Mouse (Mus musculus): Measurements from ENCODE around the gene Ticam1. TPM values are rescaled to one million over a fixed set of nuclear protein-coding genes. Genes with fewer than 3 reads are reported as not detected.

Gene Ticam1
- polyA plus RNA-seq, 1 experiment from 2014 or later = 2.6 TPM

DNA sequence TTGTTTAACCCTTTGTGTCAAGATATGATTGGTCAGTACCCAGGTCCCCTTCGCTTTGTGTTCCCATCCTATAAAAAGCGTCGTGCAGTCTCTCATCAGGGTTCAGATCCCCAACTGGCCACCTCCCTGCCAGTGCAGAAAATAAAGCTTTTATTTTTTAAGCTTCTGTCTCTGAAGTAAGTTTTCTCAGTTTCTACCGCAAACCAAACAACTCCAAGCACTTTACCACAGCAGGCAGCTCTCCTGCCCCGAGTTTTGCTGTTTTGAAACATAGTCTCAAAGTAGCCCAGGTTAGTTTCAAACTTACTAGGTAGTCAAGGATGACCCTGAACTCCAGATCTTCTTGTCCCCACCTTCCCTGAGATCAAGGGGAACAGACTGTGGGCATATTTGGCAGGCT, 1.8 kb upstream of the Ticam1 start:
- WGBS (ENCODE audit: insufficient replicate concordance) = 88% methylated on average over 5 of the region's 5 CpGs
- H3K4me2 ChIP-seq (ENCODE audit: low read depth, low read length) = no peak overlapping the region
- peaks cover 31% of the 10 kb centered on the region for H3K4me1 ChIP-seq (ENCODE audit: insufficient read depth)
- no peak overlapping the region for H3K4me3 ChIP-seq (ENCODE audit: low read depth, low read length)
- peak overlapping the region; percentile 96 for H3K27ac ChIP-seq (ENCODE audit: low read depth)
- ATAC-seq (no peak), DNase-seq (no peak)
- TF ChIP-seq CTCF (IDR thresholded peaks at IDR 0.05; ENCODE audit: low read depth) (no peak), EP300 (IDR thresholded peaks at IDR 0.05; ENCODE audit: low read depth) (no peak)
- H3K9ac ChIP-seq (replicated peaks) = no peak overlapping the region; the same call in 1 of the 2 replicates
- H3K9me3 ChIP-seq (ENCODE audit: low read length) = no peaks in the 10 kb centered on the region
- peaks cover 41% of the 10 kb centered on the region for H3K36me3 ChIP-seq (replicated peaks; ENCODE audit: insufficient read depth, low read length)
- no peaks in the 10 kb centered on the region for H3K27me3 ChIP-seq (ENCODE audit: insufficient read depth, low read length)

DNA sequence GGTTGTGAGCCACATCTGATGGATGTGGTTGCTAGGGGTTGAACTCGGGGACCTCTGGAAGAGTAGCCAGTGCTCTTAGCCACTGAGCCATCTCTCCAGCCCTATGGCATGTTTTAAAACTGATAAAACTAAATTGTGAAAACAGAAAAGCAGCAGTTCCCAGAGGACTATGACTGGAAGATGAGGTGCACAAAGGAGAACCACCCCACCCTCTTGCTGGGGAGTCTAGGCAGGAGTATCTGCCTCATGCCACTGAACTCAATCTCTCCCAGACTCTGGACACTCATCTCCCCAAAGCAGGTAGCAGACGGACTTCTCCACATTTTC, 944 bp upstream of the Ticam1 start:
- ATAC-seq = no peak
- DNase-seq = no peak
- no peak overlapping the region for H3K4me3 ChIP-seq (ENCODE audit: low read depth, low read length)
- 30% methylated on average over 2 of the region's 2 CpGs for WGBS (ENCODE audit: insufficient replicate concordance)
- TF ChIP-seq EP300 (IDR thresholded peaks at IDR 0.05; ENCODE audit: low read depth) (no peak), CTCF (IDR thresholded peaks at IDR 0.05; ENCODE audit: low read depth) (no peak)
- peaks cover 33% of the 10 kb centered on the region for H3K36me3 ChIP-seq (replicated peaks; ENCODE audit: insufficient read depth, low read length)
- H3K4me2 ChIP-seq (ENCODE audit: low read depth, low read length) = peak overlapping the region; percentile 88
- H3K4me1 ChIP-seq (ENCODE audit: insufficient read depth) = peaks cover 37% of the 10 kb centered on the region
- no peaks in the 10 kb centered on the region for H3K27me3 ChIP-seq (ENCODE audit: insufficient read depth, low read length)
- H3K27ac ChIP-seq (ENCODE audit: low read depth) = peak overlapping the region; percentile 96
- H3K9me3 ChIP-seq (ENCODE audit: low read length) = no peaks in the 10 kb centered on the region
- H3K9ac ChIP-seq (replicated peaks) = peak overlapping the region; percentile 81

DNA sequence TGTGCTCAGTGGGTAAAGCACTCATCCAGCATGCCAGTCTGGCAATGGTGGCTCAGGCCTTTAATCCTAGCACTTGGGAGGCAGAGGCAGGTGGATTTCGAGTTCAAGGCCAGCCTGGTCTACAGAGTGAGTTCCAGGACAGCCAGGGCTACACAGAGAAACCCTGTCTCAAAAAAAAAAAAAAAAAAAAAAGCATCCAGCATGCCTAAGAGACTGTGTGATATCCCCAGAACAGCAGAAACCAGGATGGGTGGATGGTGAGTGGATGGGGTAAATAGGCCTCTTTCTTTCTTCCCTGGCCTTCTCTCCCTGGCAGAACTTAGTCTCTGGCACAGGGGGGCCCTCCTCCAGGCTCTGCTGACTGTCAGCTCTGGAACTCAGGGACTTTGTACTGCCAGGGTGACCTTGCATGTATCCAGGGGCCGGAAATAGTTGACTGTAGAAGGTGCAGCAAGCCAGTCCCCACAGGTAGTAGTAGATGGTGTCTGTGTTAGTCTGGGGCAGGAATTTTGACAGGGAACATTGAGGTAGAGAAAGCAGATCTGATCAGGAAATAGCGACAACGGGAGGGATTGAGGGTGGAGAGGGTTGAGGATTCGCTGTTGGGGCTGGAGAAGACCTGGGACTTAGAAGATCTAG, 625 bp downstream of the Ticam1 start:
- peak; percentile 52 for DNase-seq
- peak; percentile 41 for ATAC-seq
- H3K27ac ChIP-seq (ENCODE audit: low read depth) = peak overlapping the region; percentile 96
- TF ChIP-seq CTCF (IDR thresholded peaks at IDR 0.05; ENCODE audit: low read depth) = no peak
- TF ChIP-seq EP300 (IDR thresholded peaks at IDR 0.05; ENCODE audit: low read depth) = no peak
- 9% methylated on average over 5 of the region's 5 CpGs for WGBS (ENCODE audit: insufficient replicate concordance)
- no peaks in the 10 kb centered on the region for H3K27me3 ChIP-seq (ENCODE audit: insufficient read depth, low read length)
- peak overlapping the region; percentile 88 for H3K4me2 ChIP-seq (ENCODE audit: low read depth, low read length)
- H3K4me3 ChIP-seq (ENCODE audit: low read depth, low read length) = peak overlapping the region; percentile 76
- peaks cover 39% of the 10 kb centered on the region for H3K4me1 ChIP-seq (ENCODE audit: insufficient read depth)
- H3K9me3 ChIP-seq (ENCODE audit: low read length) = no peaks in the 10 kb centered on the region
- peaks cover 34% of the 10 kb centered on the region for H3K36me3 ChIP-seq (replicated peaks; ENCODE audit: insufficient read depth, low read length)
- H3K9ac ChIP-seq (replicated peaks) = peak overlapping the region; percentile 81

DNA sequence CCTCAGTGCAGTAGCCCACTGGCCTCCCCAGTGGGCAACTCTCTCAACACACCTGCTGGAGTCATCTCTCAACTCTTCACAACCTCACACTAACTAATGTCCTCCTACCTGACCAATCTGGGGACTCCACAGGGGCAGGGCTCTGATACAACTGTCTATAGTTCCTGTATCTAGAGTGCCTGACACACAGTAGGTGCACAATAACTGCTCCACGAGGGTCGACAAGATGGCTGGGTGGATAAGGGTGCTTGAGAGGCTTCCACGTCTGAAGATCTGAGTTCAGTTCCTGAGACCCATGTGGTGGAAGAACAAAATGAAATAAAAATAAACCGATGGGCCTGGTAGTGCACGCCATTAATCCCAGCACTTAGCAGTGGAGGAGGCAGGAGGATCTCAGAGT, 2.6 kb downstream of the Ticam1 start:
- H3K4me3 ChIP-seq (ENCODE audit: low read depth, low read length) = no peak overlapping the region
- H3K36me3 ChIP-seq (replicated peaks; ENCODE audit: insufficient read depth, low read length) = peaks cover 31% of the 10 kb centered on the region
- no peak overlapping the region for H3K9ac ChIP-seq (replicated peaks)
- WGBS (ENCODE audit: insufficient replicate concordance) = 79% methylated on average over 5 of the region's 5 CpGs
- peak overlapping the region; percentile 16 for H3K27ac ChIP-seq (ENCODE audit: low read depth)
- no peak for ATAC-seq
- no peak overlapping the region for H3K4me2 ChIP-seq (ENCODE audit: low read depth, low read length)
- TF ChIP-seq EP300 (IDR thresholded peaks at IDR 0.05; ENCODE audit: low read depth) = no peak
- TF ChIP-seq CTCF (IDR thresholded peaks at IDR 0.05; ENCODE audit: low read depth) = no peak
- no peak for DNase-seq
- no peaks in the 10 kb centered on the region for H3K27me3 ChIP-seq (ENCODE audit: insufficient read depth, low read length)
- H3K9me3 ChIP-seq (ENCODE audit: low read length) = no peaks in the 10 kb centered on the region
- H3K4me1 ChIP-seq (ENCODE audit: insufficient read depth) = peaks cover 41% of the 10 kb centered on the region

DNA sequence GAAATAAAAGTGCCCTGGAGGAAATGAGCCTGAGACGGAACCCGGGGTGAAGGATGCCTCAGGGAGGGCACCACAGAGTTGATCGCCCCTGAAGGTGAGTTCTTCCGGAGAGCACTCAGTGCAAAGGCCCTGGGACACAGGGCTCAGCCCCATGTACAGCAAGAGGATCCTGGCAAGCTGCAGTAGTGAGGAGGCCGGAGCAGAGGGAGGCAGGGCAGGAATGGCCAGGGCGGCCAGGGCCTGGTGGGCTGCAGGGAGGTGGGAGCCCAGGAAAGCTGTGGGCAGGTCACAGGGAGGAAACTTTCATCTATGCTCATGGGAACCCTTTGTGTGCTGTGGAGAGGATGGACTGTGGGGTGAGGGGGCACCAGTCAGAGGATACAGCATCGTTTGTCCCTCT, 3.1 kb downstream of the Ticam1 start:
- ATAC-seq (no peak), DNase-seq (no peak)
- H3K4me2 ChIP-seq (ENCODE audit: low read depth, low read length) = no peak overlapping the region
- peaks cover 35% of the 10 kb centered on the region for H3K4me1 ChIP-seq (ENCODE audit: insufficient read depth)
- H3K9ac ChIP-seq (replicated peaks) = peak overlapping the region; percentile 30
- 83% methylated on average over 7 of the region's 7 CpGs for WGBS (ENCODE audit: insufficient replicate concordance)
- no peaks in the 10 kb centered on the region for H3K9me3 ChIP-seq (ENCODE audit: low read length)
- TF ChIP-seq EP300 (IDR thresholded peaks at IDR 0.05; ENCODE audit: low read depth) (no peak), CTCF (IDR thresholded peaks at IDR 0.05; ENCODE audit: low read depth) (no peak)
- H3K27me3 ChIP-seq (ENCODE audit: insufficient read depth, low read length) = no peaks in the 10 kb centered on the region
- peaks cover 28% of the 10 kb centered on the region for H3K36me3 ChIP-seq (replicated peaks; ENCODE audit: insufficient read depth, low read length)
- H3K4me3 ChIP-seq (ENCODE audit: low read depth, low read length) = no peak overlapping the region
- peak overlapping the region; percentile 16 for H3K27ac ChIP-seq (ENCODE audit: low read depth)

DNA sequence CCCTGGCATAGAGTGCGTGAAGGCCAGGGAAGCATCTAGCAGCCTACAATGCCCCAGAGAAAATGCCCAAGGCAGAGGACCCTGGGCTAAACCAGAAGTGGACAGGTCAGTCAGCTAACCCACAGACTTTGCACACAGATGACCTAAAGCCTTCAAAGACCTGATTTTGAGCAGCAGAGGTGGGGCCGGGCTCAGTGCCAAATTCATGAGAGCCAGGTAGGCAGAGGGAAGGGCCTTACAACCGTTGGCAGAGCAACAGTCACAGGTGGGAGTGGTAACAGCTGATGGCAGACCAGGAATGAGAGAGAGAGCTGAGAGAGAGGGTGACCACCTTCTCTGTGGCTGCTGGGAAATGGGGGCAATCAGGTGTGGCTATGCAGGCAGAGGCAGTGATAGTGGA, 3.9 kb downstream of the Ticam1 start:
- ATAC-seq = peak; percentile 5; the same call in 1 of the 2 replicates
- TF ChIP-seq CTCF (IDR thresholded peaks at IDR 0.05; ENCODE audit: low read depth) (no peak), EP300 (IDR thresholded peaks at IDR 0.05; ENCODE audit: low read depth) (no peak)
- 67% methylated on average over 3 of the region's 3 CpGs for WGBS (ENCODE audit: insufficient replicate concordance)
- DNase-seq = peak; percentile 75
- H3K9ac ChIP-seq (replicated peaks) = peak overlapping the region; percentile 30
- no peaks in the 10 kb centered on the region for H3K9me3 ChIP-seq (ENCODE audit: low read length)
- peaks cover 24% of the 10 kb centered on the region for H3K36me3 ChIP-seq (replicated peaks; ENCODE audit: insufficient read depth, low read length)
- peaks cover 28% of the 10 kb centered on the region for H3K4me1 ChIP-seq (ENCODE audit: insufficient read depth)
- H3K4me2 ChIP-seq (ENCODE audit: low read depth, low read length) = no peak overlapping the region
- peak overlapping the region; percentile 66; the same call in 1 of the 2 replicates for H3K27ac ChIP-seq (ENCODE audit: low read depth)
- H3K27me3 ChIP-seq (ENCODE audit: insufficient read depth, low read length) = no peaks in the 10 kb centered on the region
- no peak overlapping the region for H3K4me3 ChIP-seq (ENCODE audit: low read depth, low read length)
